Mouse (Mus musculus) cerebellum, postnatal 4 days (tissue): ENCODE results near the gene Gng13.

Source experiments
- DNase-seq, 2 experiments: peaks; one replicate each; pipeline ENCODE4 v3.0.0; 2022; ENCODE audit warnings: low spot score in 2 of 2, mixed read lengths in 1 of 2

Gng13 gene

GRCm38 (mm10) chr17:25716711-25717637 lies at the start of gene Gng13:
Gng13 (plus strand) TSS chr17:25717171.
- no peak for DNase-seq

- peak in 1 of 2 experiments; percentile 21 for DNase-seq
Measured at GRCm38 (mm10) chr17:25668481-25669055, 48.4 kb upstream of the Gng13 start.

GRCm38 (mm10) chr17:25672982-25673381 lies 44.0 kb upstream of the Gng13 start:
- DNase-seq: no peak

- DNase-seq: no peak
Measured at GRCm38 (mm10) chr17:25677969-25678368, 39.0 kb upstream of the Gng13 start.

GRCm38 (mm10) chr17:25679818-25680217 lies 37.2 kb upstream of the Gng13 start:
- no peak for DNase-seq

- no peak for DNase-seq
Measured at GRCm38 (mm10) chr17:25681636-25682035, 35.3 kb upstream of the Gng13 start.

- no peak for DNase-seq
Measured at GRCm38 (mm10) chr17:25686323-25686722, 30.6 kb upstream of the Gng13 start.

- DNase-seq: no peak
Measured at GRCm38 (mm10) chr17:25688922-25689321, 28.0 kb upstream of the Gng13 start.

- DNase-seq: no peak
Measured at GRCm38 (mm10) chr17:25696263-25696662, 20.7 kb upstream of the Gng13 start.

- peak; percentile 61 to 82 for DNase-seq
Measured at GRCm38 (mm10) chr17:25698446-25698845, 18.5 kb upstream of the Gng13 start.

- no peak for DNase-seq
Measured at GRCm38 (mm10) chr17:25700863-25701496, 16.0 kb upstream of the Gng13 start.

- no peak for DNase-seq
Measured at GRCm38 (mm10) chr17:25709994-25710393, 7.0 kb upstream of the Gng13 start.

GRCm38 (mm10) chr17:25711136-25711535 lies 5.8 kb upstream of the Gng13 start:
- no peak for DNase-seq

- DNase-seq: no peak
Measured at GRCm38 (mm10) chr17:25715627-25716026, 1.3 kb upstream of the Gng13 start.

GRCm38 (mm10) chr17:25716130-25716529 lies 841 bp upstream of the Gng13 start:
- DNase-seq: no peak

GRCm38 (mm10) chr17:25717691-25718090 lies 720 bp downstream of the Gng13 start:
- DNase-seq: no peak

GRCm38 (mm10) chr17:25721476-25721875 lies 4.5 kb downstream of the Gng13 start:
- no peak for DNase-seq

- no peak for DNase-seq
Measured at GRCm38 (mm10) chr17:25723470-25723869, 6.5 kb downstream of the Gng13 start.

- DNase-seq: no peak
Measured at GRCm38 (mm10) chr17:25723919-25724318, 6.9 kb downstream of the Gng13 start.

- no peak for DNase-seq
Measured at GRCm38 (mm10) chr17:25725264-25725663, 8.3 kb downstream of the Gng13 start.

GRCm38 (mm10) chr17:25727265-25728008 lies 10.5 kb downstream of the Gng13 start, which contains the start of the genes Chtf18 and Rpusd1:
Chtf18 (minus strand) TSS chr17:25727419.
Rpusd1 (plus strand) TSS chr17:25727670.
- peak; percentile 90 to 98 for DNase-seq

- DNase-seq: no peak
Measured at GRCm38 (mm10) chr17:25728009-25728270, 11.0 kb downstream of the Gng13 start.
